Mouse (Mus musculus): ENCODE measurements around the gene Tnnt3.

Gene Tnnt3

DNA sequence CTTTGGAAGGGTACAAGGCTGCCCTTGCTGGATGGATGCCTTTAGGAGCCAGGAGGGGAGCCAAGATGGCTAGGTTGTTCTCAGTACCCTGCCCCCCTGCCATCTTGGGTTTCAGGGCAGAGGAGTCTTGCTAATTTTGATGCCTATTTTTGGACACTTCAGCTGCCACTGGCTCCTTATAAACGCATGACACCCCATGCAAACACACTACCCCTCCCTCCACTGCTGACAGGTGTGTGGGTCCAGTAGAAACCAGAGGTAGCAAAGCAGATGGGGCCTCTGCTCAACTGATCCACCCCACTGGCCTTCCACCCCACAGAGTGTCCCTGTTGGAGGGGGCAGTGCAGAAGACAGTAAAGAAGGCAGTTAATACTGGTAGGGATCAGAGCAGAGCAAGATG lies 1.4 kb downstream of the Tnnt3 start:
- peaks cover under 1% of the 10 kb centered on the region for H3K4me1 ChIP-seq (replicated peaks; ENCODE audit: low read depth, low read length)
- no peaks in the 10 kb centered on the region for H3K36me3 ChIP-seq (ENCODE audit: insufficient read depth, low read length)
- H3K9me3 ChIP-seq (ENCODE audit: low read length) = no peaks in the 10 kb centered on the region
- H3K4me3 ChIP-seq (replicated peaks; ENCODE audit: low read length) = no peak overlapping the region
- peaks cover 66% of the 10 kb centered on the region for H3K27me3 ChIP-seq (ENCODE audit: insufficient read depth, low read length)
- TF ChIP-seq POU5F1 (IDR thresholded peaks at IDR 0.05; ENCODE audit: borderline replicate concordance, low read length) (no peak), NANOG (IDR thresholded peaks at IDR 0.05; ENCODE audit: borderline replicate concordance, low read length) (no peak), CTCF (conservative IDR thresholded peaks at IDR 0.05; ENCODE audit: low read length) (no peak)

- no peak overlapping the region for H3K4me3 ChIP-seq (replicated peaks; ENCODE audit: low read length)
- no peaks in the 10 kb centered on the region for H3K9me3 ChIP-seq (ENCODE audit: low read length)
- no peak for TF ChIP-seq CTCF (conservative IDR thresholded peaks at IDR 0.05; ENCODE audit: low read length)
- TF ChIP-seq POU5F1 (IDR thresholded peaks at IDR 0.05; ENCODE audit: borderline replicate concordance, low read length) = no peak
- no peak for TF ChIP-seq NANOG (IDR thresholded peaks at IDR 0.05; ENCODE audit: borderline replicate concordance, low read length)
- H3K4me1 ChIP-seq (replicated peaks; ENCODE audit: low read depth, low read length) = peaks cover 19% of the 10 kb centered on the region
- H3K36me3 ChIP-seq (ENCODE audit: insufficient read depth, low read length) = no peaks in the 10 kb centered on the region
- H3K27me3 ChIP-seq (ENCODE audit: insufficient read depth, low read length) = peaks cover 51% of the 10 kb centered on the region
Measured at GRCm38 (mm10) chr7:142503206-142503605, 4.6 kb downstream of the Tnnt3 start.

DNA sequence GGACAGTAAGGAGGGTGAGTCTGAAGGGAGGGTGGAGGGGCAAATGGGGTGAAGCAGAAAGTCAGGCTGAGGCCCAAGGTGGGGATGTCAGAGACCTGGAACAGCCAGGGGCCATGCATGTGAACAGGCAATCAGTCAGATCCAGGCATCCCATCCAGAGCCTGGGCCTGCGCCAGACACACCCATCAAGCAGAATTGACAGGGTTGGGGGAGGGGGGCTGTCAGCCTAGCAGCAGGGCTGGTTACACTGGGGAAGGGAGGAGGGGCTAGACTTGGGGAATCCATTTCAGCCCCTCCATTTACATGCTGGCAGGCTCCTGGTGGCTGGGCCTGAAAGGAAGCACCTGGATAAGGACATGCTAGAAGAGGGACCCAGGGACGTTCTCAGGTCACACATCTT lies 7.3 kb downstream of the Tnnt3 start:
- Histone ChIP-seq H3K4me3 (replicated peaks; ENCODE audit: low read length) (no peak overlapping the region), H3K9me3 (ENCODE audit: low read length) (no peaks in the 10 kb centered on the region), H3K36me3 (ENCODE audit: insufficient read depth, low read length) (no peaks in the 10 kb centered on the region), H3K27me3 (ENCODE audit: insufficient read depth, low read length) (peaks cover 45% of the 10 kb centered on the region), H3K4me1 (replicated peaks; ENCODE audit: low read depth, low read length) (peaks cover 23% of the 10 kb centered on the region)
- no peak for TF ChIP-seq NANOG (IDR thresholded peaks at IDR 0.05; ENCODE audit: borderline replicate concordance, low read length)
- no peak for TF ChIP-seq CTCF (conservative IDR thresholded peaks at IDR 0.05; ENCODE audit: low read length)
- TF ChIP-seq POU5F1 (IDR thresholded peaks at IDR 0.05; ENCODE audit: borderline replicate concordance, low read length) = no peak

- TF ChIP-seq POU5F1 (IDR thresholded peaks at IDR 0.05; ENCODE audit: borderline replicate concordance, low read length) (no peak), CTCF (conservative IDR thresholded peaks at IDR 0.05; ENCODE audit: low read length) (no peak), NANOG (IDR thresholded peaks at IDR 0.05; ENCODE audit: borderline replicate concordance, low read length) (no peak)
- no peaks in the 10 kb centered on the region for H3K36me3 ChIP-seq (ENCODE audit: insufficient read depth, low read length)
- H3K9me3 ChIP-seq (ENCODE audit: low read length) = no peaks in the 10 kb centered on the region
- peaks cover 23% of the 10 kb centered on the region for H3K4me1 ChIP-seq (replicated peaks; ENCODE audit: low read depth, low read length)
- no peak overlapping the region for H3K4me3 ChIP-seq (replicated peaks; ENCODE audit: low read length)
- peaks cover 45% of the 10 kb centered on the region for H3K27me3 ChIP-seq (ENCODE audit: insufficient read depth, low read length)
Measured at GRCm38 (mm10) chr7:142506501-142506900, 7.9 kb downstream of the Tnnt3 start.

- no peaks in the 10 kb centered on the region for H3K36me3 ChIP-seq (ENCODE audit: insufficient read depth, low read length)
- no peak overlapping the region for H3K4me3 ChIP-seq (replicated peaks; ENCODE audit: low read length)
- peaks cover 23% of the 10 kb centered on the region for H3K4me1 ChIP-seq (replicated peaks; ENCODE audit: low read depth, low read length)
- peaks cover 52% of the 10 kb centered on the region for H3K27me3 ChIP-seq (ENCODE audit: insufficient read depth, low read length)
- H3K9me3 ChIP-seq (ENCODE audit: low read length) = peaks cover 7% of the 10 kb centered on the region; the same call in 1 of the 2 replicates
- TF ChIP-seq POU5F1 (IDR thresholded peaks at IDR 0.05; ENCODE audit: borderline replicate concordance, low read length) (no peak), NANOG (IDR thresholded peaks at IDR 0.05; ENCODE audit: borderline replicate concordance, low read length) (no peak), CTCF (conservative IDR thresholded peaks at IDR 0.05; ENCODE audit: low read length) (no peak)
Measured at GRCm38 (mm10) chr7:142507453-142507852, 8.8 kb downstream of the Tnnt3 start.

- H3K9me3 ChIP-seq (ENCODE audit: low read length) = peaks cover 7% of the 10 kb centered on the region; the same call in 1 of the 2 replicates
- no peak overlapping the region for H3K4me3 ChIP-seq (replicated peaks; ENCODE audit: low read length)
- no peaks in the 10 kb centered on the region for H3K36me3 ChIP-seq (ENCODE audit: insufficient read depth, low read length)
- peaks cover 53% of the 10 kb centered on the region for H3K27me3 ChIP-seq (ENCODE audit: insufficient read depth, low read length)
- TF ChIP-seq CTCF (conservative IDR thresholded peaks at IDR 0.05; ENCODE audit: low read length) (no peak), NANOG (IDR thresholded peaks at IDR 0.05; ENCODE audit: borderline replicate concordance, low read length) (no peak)
- peaks cover 23% of the 10 kb centered on the region for H3K4me1 ChIP-seq (replicated peaks; ENCODE audit: low read depth, low read length)
Measured at GRCm38 (mm10) chr7:142509518-142509917, 10.9 kb downstream of the Tnnt3 start.

DNA sequence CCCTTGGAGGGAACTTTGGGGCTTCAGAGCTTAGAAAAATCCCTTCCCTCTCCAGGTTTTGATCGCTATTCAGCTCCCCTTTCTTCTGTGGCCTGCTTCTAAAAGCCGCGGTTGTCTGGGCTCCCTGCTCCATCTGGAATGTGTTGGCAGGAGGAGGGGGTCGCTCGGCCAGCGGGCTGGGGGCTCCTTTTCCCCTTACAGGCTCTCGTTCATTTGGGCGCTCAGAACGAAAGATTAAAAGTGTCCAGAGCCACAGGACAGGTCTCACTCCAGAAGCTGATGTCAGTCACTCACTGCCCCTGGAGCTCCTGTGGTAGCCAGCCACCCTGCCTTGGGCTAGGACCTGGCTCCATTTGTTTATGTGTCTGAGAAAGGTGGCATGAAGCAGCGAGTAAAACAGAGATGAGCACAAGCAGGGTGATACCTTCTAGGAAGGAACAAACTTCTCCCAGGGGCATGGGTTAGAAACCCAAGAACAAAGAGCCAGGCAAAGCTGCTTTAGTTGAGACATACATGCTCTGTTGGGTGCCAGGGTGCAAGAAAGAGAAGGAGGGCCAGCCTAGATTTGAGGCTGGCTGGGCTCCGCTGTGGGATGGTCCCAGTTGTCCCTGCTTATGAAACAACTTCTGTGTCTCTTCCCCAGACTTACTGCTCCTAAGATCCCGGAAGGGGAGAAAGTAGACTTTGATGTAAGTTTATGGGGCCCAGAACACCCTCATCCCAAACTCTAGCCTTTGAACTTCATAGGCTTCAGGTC lies 11.6 kb downstream of the Tnnt3 start:
- TF ChIP-seq CTCF (conservative IDR thresholded peaks at IDR 0.05; ENCODE audit: low read length) (no peak), POU5F1 (IDR thresholded peaks at IDR 0.05; ENCODE audit: borderline replicate concordance, low read length) (no peak), NANOG (IDR thresholded peaks at IDR 0.05; ENCODE audit: borderline replicate concordance, low read length) (no peak)
- peaks cover 59% of the 10 kb centered on the region for H3K27me3 ChIP-seq (ENCODE audit: insufficient read depth, low read length)
- H3K4me3 ChIP-seq (replicated peaks; ENCODE audit: low read length) = no peak overlapping the region
- peaks cover 7% of the 10 kb centered on the region; the same call in 1 of the 2 replicates for H3K9me3 ChIP-seq (ENCODE audit: low read length)
- H3K36me3 ChIP-seq (ENCODE audit: insufficient read depth, low read length) = no peaks in the 10 kb centered on the region
- H3K4me1 ChIP-seq (replicated peaks; ENCODE audit: low read depth, low read length) = peaks cover 20% of the 10 kb centered on the region

DNA sequence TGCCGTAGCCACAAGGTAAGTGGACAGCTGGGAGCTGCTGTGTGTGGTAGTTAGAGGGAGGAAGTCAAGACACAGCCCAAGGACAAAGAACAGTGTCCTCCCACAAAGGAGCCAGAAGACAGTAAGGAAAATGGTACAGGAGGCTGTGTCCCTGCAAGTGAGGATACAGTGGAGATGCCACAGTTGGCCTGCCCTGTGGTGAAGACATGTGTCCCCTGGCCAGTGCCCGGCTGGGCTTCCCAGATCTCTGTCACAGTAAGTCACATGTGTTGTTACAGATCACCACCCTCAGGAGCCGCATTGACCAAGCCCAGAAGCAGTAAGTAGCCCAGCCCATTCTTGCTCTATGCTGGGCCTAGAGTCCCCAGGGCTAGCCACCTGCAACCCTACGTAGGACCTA lies 15.4 kb downstream of the Tnnt3 start:
- H3K9me3 ChIP-seq (ENCODE audit: low read length) = peaks cover 7% of the 10 kb centered on the region; the same call in 1 of the 2 replicates
- TF ChIP-seq CTCF (conservative IDR thresholded peaks at IDR 0.05; ENCODE audit: low read length) (no peak), POU5F1 (IDR thresholded peaks at IDR 0.05; ENCODE audit: borderline replicate concordance, low read length) (no peak), NANOG (IDR thresholded peaks at IDR 0.05; ENCODE audit: borderline replicate concordance, low read length) (no peak)
- peaks cover 47% of the 10 kb centered on the region for H3K27me3 ChIP-seq (ENCODE audit: insufficient read depth, low read length)
- no peak overlapping the region for H3K4me3 ChIP-seq (replicated peaks; ENCODE audit: low read length)
- no peaks in the 10 kb centered on the region for H3K36me3 ChIP-seq (ENCODE audit: insufficient read depth, low read length)
- H3K4me1 ChIP-seq (replicated peaks; ENCODE audit: low read depth, low read length) = peaks cover 3% of the 10 kb centered on the region
